Mouse (Mus musculus) lung, embryonic 15.5 days (tissue): Measurements from ENCODE around the gene Emp2. TPM values are rescaled to one million over a fixed set of nuclear protein-coding genes. Genes with fewer than 3 reads are reported as not detected.

Source experiments
- ATAC-seq: fragments of 200-750 bp; cut with Nextera tagmentation; 2 replicates; pipeline ENCODE4 v1.8.0; 2017; ENCODE audit warnings: moderate number of reproducible peaks, borderline replicate concordance; ENCODE audit not compliant: low FRiP score, low TSS enrichment; ENCODE audit errors: extremely low read depth
- H3K27ac ChIP-seq: fragments of 300-500 bp; sonication (generic); 2 replicates; pipeline ENCODE4 v1.5.1; 2015; ENCODE audit warnings: moderate library complexity, mild to moderate bottlenecking, inconsistent platforms
- H3K27me3 ChIP-seq: fragments of 300-500 bp; sonication (generic); 2 replicates; pipeline ENCODE4 v1.6.1; 2015; ENCODE audit warnings: inconsistent platforms
- H3K36me3 ChIP-seq: fragments of 300-500 bp; sonication (generic); 2 replicates; pipeline ENCODE4 v1.6.1; 2015; ENCODE audit warnings: inconsistent platforms
- H3K4me1 ChIP-seq: fragments of 300-500 bp; sonication (generic); 2 replicates; pipeline ENCODE4 v1.6.1; 2015; ENCODE audit warnings: inconsistent platforms
- H3K4me2 ChIP-seq: fragments of 300-500 bp; sonication (generic); 2 replicates; pipeline ENCODE4 v1.6.1; 2015; ENCODE audit warnings: inconsistent platforms, mild to moderate bottlenecking, moderate library complexity
- H3K4me3 ChIP-seq: fragments of 300-500 bp; sonication (generic); 2 replicates; pipeline ENCODE4 v1.5.1; 2015; ENCODE audit warnings: mild to moderate bottlenecking, inconsistent platforms
- H3K9ac ChIP-seq: fragments of 300-500 bp; sonication (generic); 2 replicates; pipeline ENCODE4 v1.6.1; 2015; ENCODE audit warnings: inconsistent platforms
- H3K9me3 ChIP-seq: fragments of 300-500 bp; sonication (generic); 2 replicates; pipeline ENCODE4 v1.6.1; 2016; ENCODE audit warnings: inconsistent platforms
- WGBS: fragments of 180-500 bp; shearing (Covaris S2); methylation state at CpG from one replicate; pipeline ENCODE4 v1.1.7; 2015; 5-methylcytosine and 5-hydroxymethylcytosine counted together
- polyA plus RNA-seq: library from polyadenylated mRNA; unstranded; fragments of >200 nt; fragmentation: Nextera tagmentation; extraction: Ambion mirVana; gene quantifications from 2 replicates; pipeline ENCODE4 v1.2.1, GENCODE M21; 2015

Gene Emp2
- polyA plus RNA-seq, 1 experiment from 2014 or later = 93.8 TPM

DNA sequence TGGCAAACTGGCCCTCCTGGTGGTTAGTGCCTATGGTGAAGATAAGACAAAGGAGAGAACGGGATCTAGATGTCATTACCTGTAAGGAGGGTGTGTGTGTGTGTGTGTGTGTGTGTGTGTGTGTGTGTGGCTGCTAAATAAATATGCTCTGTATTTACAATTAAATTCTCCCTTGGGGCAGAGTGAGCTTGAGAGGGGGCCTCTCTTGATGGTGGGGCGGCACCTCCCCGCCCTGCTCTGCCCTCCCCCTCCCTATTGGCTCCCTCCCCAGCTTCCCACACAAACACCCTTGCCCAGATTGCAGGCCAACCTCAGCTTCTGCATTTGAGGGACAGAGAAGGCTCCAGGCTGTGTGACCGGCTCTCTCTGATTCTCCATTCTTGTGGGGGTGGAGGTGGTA lies 1.8 kb downstream of the Emp2 start:
- 56% methylated on average over 4 of the region's 4 CpGs for WGBS
- Histone ChIP-seq H3K9ac (no peak overlapping the region), H3K4me1 (peaks cover 33% of the 10 kb centered on the region), H3K4me3 (peak overlapping the region; percentile 16; the same call in 1 of the 2 replicates), H3K27ac (peak overlapping the region; percentile 75), H3K36me3 (no peaks in the 10 kb centered on the region), H3K27me3 (no peaks in the 10 kb centered on the region), H3K4me2 (peak overlapping the region; percentile 81), H3K9me3 (no peaks in the 10 kb centered on the region)
- ATAC-seq = no peak

- Histone ChIP-seq H3K9me3 (no peaks in the 10 kb centered on the region), H3K4me3 (0 out of 2 replicates have a peak overlapping the region, but pooled peaks have one; percentile 0), H3K27me3 (no peaks in the 10 kb centered on the region), H3K4me1 (peaks cover 37% of the 10 kb centered on the region), H3K4me2 (peak overlapping the region; percentile 81; the same call in 1 of the 2 replicates), H3K27ac (peak overlapping the region; percentile 64; the same call in 1 of the 2 replicates), H3K9ac (no peak overlapping the region), H3K36me3 (no peaks in the 10 kb centered on the region)
- ATAC-seq = no peak
- WGBS = 50% methylated on average over 3 of the region's 3 CpGs
These were observed 2.7 kb downstream of the Emp2 start for GRCm38 (mm10) chr16:10311086-10311485.

DNA sequence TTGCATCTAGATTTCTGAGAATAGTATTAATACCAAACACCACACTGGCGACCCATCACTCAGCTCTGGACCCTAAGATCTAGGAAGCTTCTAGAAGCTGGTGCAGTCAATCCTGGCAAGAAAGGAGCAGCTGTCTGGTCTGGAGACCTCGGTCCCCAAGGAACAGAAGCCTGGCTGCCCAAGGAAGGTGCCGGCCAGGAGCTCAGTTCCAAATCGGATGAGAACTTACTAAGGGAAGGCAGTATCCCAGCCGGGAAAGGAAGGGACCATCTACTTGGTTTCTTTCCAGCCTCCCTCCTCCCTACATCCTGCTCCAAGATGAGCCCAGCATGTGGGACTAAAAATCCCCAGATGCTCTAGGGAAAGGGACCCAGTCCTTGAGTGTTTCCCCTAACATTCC lies 3.3 kb downstream of the Emp2 start:
- H3K36me3 ChIP-seq = no peaks in the 10 kb centered on the region
- no peak for ATAC-seq
- H3K27me3 ChIP-seq = no peaks in the 10 kb centered on the region
- H3K4me2 ChIP-seq = no peak overlapping the region; the same call in 1 of the 2 replicates
- no peak overlapping the region for H3K4me3 ChIP-seq
- no peak overlapping the region for H3K9ac ChIP-seq
- peaks cover 37% of the 10 kb centered on the region for H3K4me1 ChIP-seq
- WGBS = 68% methylated on average over 5 of the region's 5 CpGs
- no peaks in the 10 kb centered on the region for H3K9me3 ChIP-seq
- no peak overlapping the region for H3K27ac ChIP-seq

- no peaks in the 10 kb centered on the region for H3K27me3 ChIP-seq
- no peaks in the 10 kb centered on the region for H3K9me3 ChIP-seq
- 74% methylated on average over 5 of the region's 5 CpGs for WGBS
- no peak for ATAC-seq
- 0 out of 2 replicates have a peak overlapping the region, but pooled peaks have one; percentile 45 for H3K27ac ChIP-seq
- H3K4me3 ChIP-seq = no peak overlapping the region
- no peak overlapping the region for H3K4me2 ChIP-seq
- H3K9ac ChIP-seq = no peak overlapping the region
- H3K36me3 ChIP-seq = no peaks in the 10 kb centered on the region
- peaks cover 34% of the 10 kb centered on the region for H3K4me1 ChIP-seq
These were observed 6.4 kb downstream of the Emp2 start for GRCm38 (mm10) chr16:10307351-10307750.

GRCm38 (mm10) chr16:10306101-10306500 lies 7.7 kb downstream of the Emp2 start:
- H3K36me3 ChIP-seq = no peaks in the 10 kb centered on the region
- H3K27me3 ChIP-seq = no peaks in the 10 kb centered on the region
- H3K9ac ChIP-seq = no peak overlapping the region
- peak overlapping the region; percentile 69 for H3K27ac ChIP-seq
- H3K4me3 ChIP-seq = no peak overlapping the region
- peaks cover 34% of the 10 kb centered on the region for H3K4me1 ChIP-seq
- WGBS = 51% methylated on average over 3 of the region's 3 CpGs
- no peaks in the 10 kb centered on the region for H3K9me3 ChIP-seq
- H3K4me2 ChIP-seq = no peak overlapping the region
- peak; percentile 68 for ATAC-seq

DNA sequence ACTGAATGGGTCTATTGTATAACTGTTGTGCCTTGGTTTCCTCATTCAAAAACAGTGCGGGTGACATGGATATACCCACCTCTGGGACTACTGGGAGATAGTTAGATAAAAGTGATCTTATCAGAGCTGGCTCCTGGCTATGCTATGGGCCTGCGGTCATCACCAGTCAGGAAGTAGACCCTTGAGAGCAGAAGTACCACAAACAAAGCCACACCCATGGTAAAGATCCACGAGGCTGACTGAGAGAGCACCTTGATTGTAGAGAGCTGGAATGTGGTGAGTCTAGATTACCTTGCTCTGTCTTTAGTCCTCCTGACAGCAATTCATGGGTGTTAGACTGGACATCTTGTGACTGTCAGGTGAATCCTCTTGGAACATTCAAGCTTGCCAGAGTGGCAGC lies 12.4 kb downstream of the Emp2 start:
- H3K27ac ChIP-seq = peak overlapping the region; percentile 21; the same call in 1 of the 2 replicates
- ATAC-seq = no peak
- WGBS = 54% methylated on average over 3 of the region's 3 CpGs

GRCm38 (mm10) chr16:10300231-10301186 lies 13.3 kb downstream of the Emp2 start:
- no peaks in the 10 kb centered on the region for H3K27me3 ChIP-seq
- peak; percentile 43; the same call in 1 of the 2 replicates for ATAC-seq
- no peak overlapping the region for H3K9ac ChIP-seq
- 48% methylated on average over 3 of the region's 3 CpGs for WGBS
- H3K9me3 ChIP-seq = no peaks in the 10 kb centered on the region
- H3K4me2 ChIP-seq = peak overlapping the region; percentile 34
- no peaks in the 10 kb centered on the region for H3K36me3 ChIP-seq
- H3K4me3 ChIP-seq = no peak overlapping the region
- peak overlapping the region; percentile 83 for H3K27ac ChIP-seq
- peaks cover 54% of the 10 kb centered on the region for H3K4me1 ChIP-seq

More for the DNA sequence above, 12.4 kb downstream of the Emp2 start:
- no peaks in the 10 kb centered on the region for H3K9me3 ChIP-seq
- no peaks in the 10 kb centered on the region for H3K36me3 ChIP-seq
- peaks cover 55% of the 10 kb centered on the region for H3K4me1 ChIP-seq
- H3K9ac ChIP-seq = no peak overlapping the region
- no peak overlapping the region for H3K4me2 ChIP-seq
- H3K4me3 ChIP-seq = no peak overlapping the region
- no peaks in the 10 kb centered on the region for H3K27me3 ChIP-seq

GRCm38 (mm10) chr16:10299637-10300036 lies 14.1 kb downstream of the Emp2 start:
- ATAC-seq = peak; percentile 60; the same call in 1 of the 2 replicates
- H3K9me3 ChIP-seq = no peaks in the 10 kb centered on the region
- no peak overlapping the region for H3K9ac ChIP-seq
- H3K4me1 ChIP-seq = peaks cover 50% of the 10 kb centered on the region
- H3K36me3 ChIP-seq = no peaks in the 10 kb centered on the region
- peak overlapping the region; percentile 83 for H3K27ac ChIP-seq
- no peaks in the 10 kb centered on the region for H3K27me3 ChIP-seq
- 14% methylated on average over 8 of the region's 8 CpGs for WGBS
- peak overlapping the region; percentile 34 for H3K4me2 ChIP-seq
- H3K4me3 ChIP-seq = no peak overlapping the region

- Histone ChIP-seq H3K9me3 (no peaks in the 10 kb centered on the region), H3K4me3 (no peak overlapping the region), H3K27me3 (no peaks in the 10 kb centered on the region), H3K4me2 (no peak overlapping the region), H3K27ac (no peak overlapping the region), H3K9ac (no peak overlapping the region), H3K4me1 (peaks cover 50% of the 10 kb centered on the region), H3K36me3 (no peaks in the 10 kb centered on the region)
- WGBS = 83% methylated on average over 10 of the region's 10 CpGs
- no peak for ATAC-seq
These were observed 15.8 kb downstream of the Emp2 start for GRCm38 (mm10) chr16:10297696-10298644.

- Histone ChIP-seq H3K27ac (no peak overlapping the region), H3K36me3 (peaks cover 18% of the 10 kb centered on the region), H3K27me3 (no peaks in the 10 kb centered on the region), H3K9ac (no peak overlapping the region), H3K9me3 (no peaks in the 10 kb centered on the region), H3K4me3 (no peak overlapping the region), H3K4me2 (no peak overlapping the region), H3K4me1 (peaks cover 10% of the 10 kb centered on the region)
- no peak for ATAC-seq
- 83% methylated on average over 6 of the region's 6 CpGs for WGBS
These were observed 25.7 kb downstream of the Emp2 start for GRCm38 (mm10) chr16:10288115-10288514.

DNA sequence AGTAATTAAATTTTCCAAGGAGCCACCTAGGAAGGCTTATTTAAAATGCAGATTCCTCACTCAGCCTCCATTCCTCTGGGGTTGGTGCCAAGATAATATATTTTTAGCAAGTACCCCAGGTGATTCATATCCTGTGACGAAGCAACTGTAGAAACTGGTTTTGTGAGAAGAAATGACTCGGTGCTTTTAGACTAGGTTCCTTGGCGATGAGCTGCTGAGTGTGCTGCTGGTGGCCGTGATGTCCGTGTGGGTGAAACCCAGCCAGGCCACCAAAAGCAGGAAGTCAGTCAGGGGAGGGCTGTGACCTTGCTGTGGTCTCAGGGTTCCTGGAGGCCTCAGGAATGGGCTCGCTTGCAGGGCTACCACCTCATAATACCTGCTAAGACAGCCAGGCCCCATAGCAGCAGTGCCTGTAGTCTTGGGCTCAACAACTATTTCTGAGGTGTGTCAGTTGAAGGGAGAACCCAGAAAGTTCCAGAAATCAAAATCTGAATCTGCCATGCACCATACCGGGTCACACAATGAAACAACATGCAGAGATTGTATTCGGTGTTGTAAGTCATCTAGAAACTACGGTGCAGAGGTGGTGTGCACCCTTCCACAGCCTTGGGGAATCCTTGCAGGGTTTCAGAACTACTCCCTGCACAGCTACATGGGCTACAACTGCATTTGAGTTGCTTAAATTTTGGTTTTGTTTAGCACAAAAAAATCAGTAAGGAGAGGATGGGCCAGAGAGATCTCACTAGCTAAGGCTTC lies 27.1 kb downstream of the Emp2 start:
- H3K9me3 ChIP-seq = no peaks in the 10 kb centered on the region
- peaks cover 18% of the 10 kb centered on the region for H3K36me3 ChIP-seq
- 55% methylated on average over 9 of the region's 9 CpGs for WGBS
- H3K4me2 ChIP-seq = no peak overlapping the region
- ATAC-seq = no peak
- H3K9ac ChIP-seq = no peak overlapping the region
- no peak overlapping the region for H3K4me3 ChIP-seq
- peaks cover 10% of the 10 kb centered on the region for H3K4me1 ChIP-seq
- no peak overlapping the region for H3K27ac ChIP-seq
- no peaks in the 10 kb centered on the region for H3K27me3 ChIP-seq
